Mouse (Mus musculus): Measurements from ENCODE around the gene Sfrp4. TPM values are rescaled to one million over a fixed set of nuclear protein-coding genes. Genes with fewer than 3 reads are reported as not detected.
"Not testable (repeated sequence)": the region's sequence is repeated elsewhere in the genome, so short reads cannot be mapped to it uniquely, and the experiment has no call there.

Sfrp4 gene
- not detected in 2 replicates for total RNA-seq (2014; fragmentation: Nextera tagmentation)
- not detected in 2 replicates for total RNA-seq (2017)

DNA sequence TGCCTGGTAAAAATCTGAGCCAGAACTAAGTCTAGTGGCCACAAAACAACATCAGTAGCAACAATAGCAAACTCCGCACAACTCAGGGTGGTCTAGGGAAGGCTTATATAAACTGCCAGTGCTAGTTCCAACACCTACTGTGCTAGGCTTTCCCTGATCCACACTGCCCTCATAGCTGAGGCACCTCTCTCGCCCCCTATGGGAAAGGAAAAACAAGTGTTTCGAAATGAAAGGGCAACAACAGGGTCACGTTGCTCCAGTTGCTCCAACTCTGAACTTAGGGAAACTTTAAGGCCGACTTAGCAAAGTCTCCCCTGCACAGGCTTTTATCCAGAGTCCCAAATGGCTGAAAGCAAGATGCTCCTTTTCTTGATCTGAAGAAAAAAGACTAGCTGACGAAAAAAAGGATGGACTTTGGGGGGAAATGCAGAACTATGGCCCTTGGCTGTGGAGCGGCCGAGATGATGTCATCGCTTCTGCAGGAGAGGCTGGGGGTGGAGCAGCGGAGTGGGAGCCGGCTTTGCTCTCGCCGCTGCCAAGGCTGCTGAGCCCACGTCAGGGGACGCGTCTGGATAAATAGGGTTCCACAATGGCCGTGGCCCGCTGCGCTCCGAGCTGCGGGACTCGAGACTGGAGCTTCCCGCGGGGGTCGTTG, at the start of gene Sfrp4:
Gene Sfrp4, plus strand, starts transcription at position 532 of the 655 bp plus-strand sequence.
- ATAC-seq (replicated peaks; ENCODE audit: poor library complexity, severe bottlenecking), result peak; percentile 81

- not testable (repeated sequence) for ATAC-seq (replicated peaks; ENCODE audit: poor library complexity, severe bottlenecking)
Measured at GRCm38 (mm10) chr13:19574723-19575122, 48.2 kb upstream of the Sfrp4 start.

DNA sequence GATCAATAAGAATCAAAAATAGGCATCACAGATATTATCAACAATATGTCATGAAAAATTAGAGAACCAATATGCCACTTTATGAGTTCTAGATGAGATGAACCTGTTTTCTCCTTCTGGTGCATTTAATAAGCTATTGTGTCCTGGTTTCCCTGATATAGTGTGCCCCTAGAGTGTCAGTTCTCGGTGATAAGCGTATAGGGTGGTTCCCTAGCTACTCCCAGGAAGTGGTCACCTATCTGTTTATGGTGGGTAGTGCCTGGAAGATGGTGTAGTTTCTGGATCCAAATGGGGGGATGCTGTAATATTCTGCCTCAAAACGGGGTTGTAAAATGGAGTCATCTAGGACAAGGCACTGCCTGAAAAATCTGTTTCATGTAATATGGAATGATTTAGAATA, 47.0 kb upstream of the Sfrp4 start:
- ATAC-seq (replicated peaks; ENCODE audit: poor library complexity, severe bottlenecking), result no peak

- ATAC-seq (replicated peaks; ENCODE audit: poor library complexity, severe bottlenecking), result no peak
Measured at GRCm38 (mm10) chr13:19590996-19591759, 31.7 kb upstream of the Sfrp4 start.

DNA sequence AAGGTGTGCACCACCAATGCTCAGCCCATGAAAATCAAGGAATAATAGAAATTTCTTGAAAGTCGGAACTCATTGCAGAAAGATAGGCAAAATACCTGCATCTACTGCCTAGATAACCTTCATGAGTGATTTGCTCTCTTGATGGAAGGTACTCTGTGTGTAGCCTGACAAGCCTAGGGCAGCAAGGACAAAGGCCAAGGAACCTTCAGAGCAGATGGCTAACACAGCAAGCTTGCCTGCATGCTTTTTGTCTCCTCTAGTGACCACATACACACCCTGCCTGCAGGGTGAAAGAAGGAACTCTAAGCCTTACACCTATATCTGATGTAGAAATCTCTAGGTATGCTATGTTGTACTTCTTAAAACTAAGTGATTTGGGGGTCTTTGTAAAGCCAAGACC, 27.8 kb upstream of the Sfrp4 start:
- ATAC-seq (replicated peaks; ENCODE audit: poor library complexity, severe bottlenecking), result no peak

DNA sequence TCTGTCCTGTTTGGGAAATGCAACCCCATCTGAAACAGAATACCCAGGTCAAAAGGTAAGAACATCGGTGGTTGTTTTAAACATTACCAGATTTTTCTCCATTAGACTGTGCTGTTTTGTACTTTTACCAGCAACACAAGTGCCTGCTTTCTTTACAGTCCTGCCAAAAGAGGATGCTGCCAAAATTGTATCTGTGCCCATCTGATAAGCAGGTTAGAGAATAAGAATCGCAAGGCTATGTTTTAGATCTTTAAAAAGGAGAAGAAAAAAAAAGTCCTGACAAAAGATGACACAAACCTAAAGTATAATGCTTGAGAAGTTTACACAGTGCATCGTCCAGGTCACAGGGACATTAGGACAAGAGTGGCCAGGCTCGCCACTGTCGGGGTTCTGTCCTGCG, 23.7 kb upstream of the Sfrp4 start:
- ATAC-seq (replicated peaks; ENCODE audit: poor library complexity, severe bottlenecking), result no peak

- no peak for ATAC-seq (replicated peaks; ENCODE audit: poor library complexity, severe bottlenecking)
Measured at GRCm38 (mm10) chr13:19602531-19602930, 20.4 kb upstream of the Sfrp4 start.

DNA sequence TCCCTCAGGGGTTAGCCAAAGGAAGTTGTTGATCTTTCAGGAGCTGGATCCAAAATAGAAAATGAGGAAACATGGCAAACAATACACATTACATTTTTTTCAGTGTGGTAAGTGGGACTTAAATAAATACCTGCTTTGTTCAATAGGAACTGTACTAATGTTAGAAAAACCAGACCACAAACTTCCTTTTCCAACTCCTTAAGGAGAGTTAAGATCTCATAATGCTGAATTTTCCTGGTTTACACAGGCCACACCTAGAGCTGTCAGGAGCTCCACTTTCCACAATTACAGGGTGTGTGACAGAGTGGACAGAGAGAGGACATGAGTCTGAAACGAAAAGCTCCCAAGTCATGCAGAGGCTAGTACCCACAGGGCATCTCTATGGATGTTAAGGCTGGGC, 19.2 kb upstream of the Sfrp4 start:
- ATAC-seq (replicated peaks; ENCODE audit: poor library complexity, severe bottlenecking), result no peak

- ATAC-seq (replicated peaks; ENCODE audit: poor library complexity, severe bottlenecking), result no peak
Measured at GRCm38 (mm10) chr13:19604916-19605315, 18.0 kb upstream of the Sfrp4 start.

DNA sequence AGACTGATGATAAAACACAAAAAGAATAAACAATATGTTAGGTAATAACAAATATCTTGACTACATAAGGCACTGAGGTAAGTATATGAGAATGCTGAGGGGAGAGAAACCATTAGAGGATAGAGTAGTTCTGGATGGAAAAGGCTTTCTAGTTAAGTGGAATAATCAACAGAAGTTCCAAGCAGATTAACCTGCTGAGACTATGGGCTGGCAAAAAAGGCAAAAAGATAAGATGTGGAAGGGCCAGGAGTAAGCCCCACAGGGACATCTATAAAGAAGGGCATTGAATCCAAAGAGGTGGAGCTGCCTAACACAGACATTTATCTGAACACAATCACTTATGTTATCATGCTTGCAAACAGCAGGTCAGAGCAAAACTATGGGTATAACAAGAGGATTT, 14.8 kb upstream of the Sfrp4 start:
- ATAC-seq (replicated peaks; ENCODE audit: poor library complexity, severe bottlenecking), result no peak

DNA sequence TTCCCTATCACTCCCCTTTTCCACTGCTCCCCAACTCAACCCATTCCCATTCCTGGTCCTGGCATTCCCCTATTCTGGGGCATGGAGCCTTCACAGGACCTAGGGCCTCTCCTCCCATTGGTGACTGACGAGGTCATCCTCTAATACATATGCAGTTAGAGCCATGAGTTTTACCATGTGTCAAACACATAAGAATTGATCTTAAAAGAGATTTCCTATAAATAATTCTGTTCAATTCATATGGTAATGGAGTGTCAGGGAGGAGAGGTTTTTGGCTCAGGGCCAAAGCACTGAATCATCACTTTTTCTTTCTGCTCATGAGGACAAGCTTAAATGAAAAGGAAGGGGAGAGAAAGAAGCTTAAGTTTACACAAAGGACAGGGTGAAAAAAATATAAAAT, 10.6 kb upstream of the Sfrp4 start:
- ATAC-seq (replicated peaks; ENCODE audit: poor library complexity, severe bottlenecking), result no peak

DNA sequence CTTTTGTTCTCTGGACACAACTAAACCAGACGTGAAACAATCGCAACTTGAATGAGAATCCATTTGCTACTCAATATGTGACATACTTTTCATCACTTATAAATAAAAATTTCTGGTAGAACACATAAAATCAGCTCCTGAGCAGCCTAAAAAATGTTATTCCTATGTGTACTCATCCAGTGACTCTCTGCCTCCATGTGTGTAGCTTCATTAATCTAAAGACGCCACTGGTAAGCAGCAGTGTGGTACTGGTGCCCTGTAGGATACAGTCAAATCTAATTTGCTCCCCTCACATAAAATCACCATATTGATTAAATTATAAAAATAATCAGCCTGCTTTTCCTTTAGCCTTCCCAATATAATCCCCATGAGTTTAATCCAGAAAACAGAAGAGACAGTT, 9.9 kb upstream of the Sfrp4 start:
- ATAC-seq (replicated peaks; ENCODE audit: poor library complexity, severe bottlenecking), result no peak

- ATAC-seq (replicated peaks; ENCODE audit: poor library complexity, severe bottlenecking), result no peak
Measured at GRCm38 (mm10) chr13:19613426-19613825, 9.5 kb upstream of the Sfrp4 start.

DNA sequence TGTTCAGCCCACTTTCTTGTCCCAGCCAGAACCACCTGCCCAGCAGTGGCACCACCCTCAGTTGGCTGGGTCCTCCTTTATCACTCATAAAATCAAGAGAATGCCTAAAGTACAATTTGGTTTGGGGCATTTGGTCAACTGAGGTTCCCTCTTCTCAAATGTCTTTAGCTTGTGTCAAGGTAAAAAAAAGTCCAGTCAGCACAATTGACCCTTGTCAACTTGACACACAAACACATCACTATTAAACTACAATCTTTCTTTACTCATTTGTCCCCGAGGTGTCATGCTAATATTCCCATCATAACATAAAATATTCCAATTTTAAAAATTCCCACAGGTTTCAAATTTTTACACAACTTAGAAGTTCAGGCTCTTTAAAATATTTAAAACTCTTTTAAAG, 8.6 kb upstream of the Sfrp4 start:
- no peak for ATAC-seq (replicated peaks; ENCODE audit: poor library complexity, severe bottlenecking)

- ATAC-seq (replicated peaks; ENCODE audit: poor library complexity, severe bottlenecking), result no peak
Measured at GRCm38 (mm10) chr13:19618081-19618480, 4.8 kb upstream of the Sfrp4 start.

GRCm38 (mm10) chr13:19618841-19619215, 4.1 kb upstream of the Sfrp4 start:
- no peak for ATAC-seq (replicated peaks; ENCODE audit: poor library complexity, severe bottlenecking)

DNA sequence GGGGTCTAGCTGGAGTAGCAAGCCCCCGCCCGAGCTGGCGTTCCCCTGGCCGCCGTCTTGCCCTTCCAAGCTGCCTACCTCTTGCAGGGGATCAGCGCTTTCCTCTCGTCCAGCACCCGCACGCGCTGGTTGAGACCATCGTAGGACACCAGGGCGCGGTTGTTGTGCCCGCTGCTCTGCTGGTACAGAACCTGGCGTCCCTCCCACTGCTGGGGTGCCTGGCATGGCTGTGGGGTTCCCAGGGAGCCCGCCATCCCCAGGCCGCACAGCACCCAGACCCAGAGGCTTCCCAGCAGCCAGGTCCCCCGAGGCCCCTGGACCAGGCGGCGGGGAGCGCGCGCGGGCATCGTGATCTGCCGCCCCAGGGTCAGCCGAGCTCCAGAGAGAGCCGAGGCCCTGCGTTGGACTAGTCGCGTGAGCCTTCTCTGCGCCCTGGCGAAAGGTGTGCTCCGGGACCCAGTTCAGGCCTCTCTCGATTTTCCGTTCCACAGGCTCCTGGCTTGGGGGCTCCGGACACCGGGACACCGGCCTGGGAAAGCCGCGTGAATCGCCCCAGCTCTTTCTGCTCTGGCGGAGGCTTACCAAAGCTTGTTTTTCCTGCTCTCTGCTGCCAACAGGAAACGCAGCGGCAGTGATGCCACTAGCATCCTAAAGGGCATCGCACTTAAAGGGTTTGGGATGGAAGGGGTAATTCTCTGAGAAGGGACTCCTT, 3.5 kb upstream of the Sfrp4 start, which contains the start of gene Epdr1:
Gene Epdr1, minus strand, starts transcription at position 712 of the 712 bp plus-strand sequence.
- ATAC-seq (replicated peaks; ENCODE audit: poor library complexity, severe bottlenecking), result peak; percentile 68

- ATAC-seq (replicated peaks; ENCODE audit: poor library complexity, severe bottlenecking), result 0 out of 2 replicates have a peak, but pooled peaks have one; percentile 12
Measured at GRCm38 (mm10) chr13:19623228-19623905, 463 bp downstream of the Sfrp4 start.

- ATAC-seq (replicated peaks; ENCODE audit: poor library complexity, severe bottlenecking), result no peak
Measured at GRCm38 (mm10) chr13:19624632-19625320, 1.9 kb downstream of the Sfrp4 start.

- ATAC-seq (replicated peaks; ENCODE audit: poor library complexity, severe bottlenecking), result no peak
Measured at GRCm38 (mm10) chr13:19626473-19626872, 3.6 kb downstream of the Sfrp4 start.

Measured in granulocyte monocyte progenitor cell, adult 5-6 weeks (primary cell).